Mouse (Mus musculus): ENCODE data around the gene Lrmp. TPM values are rescaled to one million over a fixed set of nuclear protein-coding genes. Genes with fewer than 3 reads are reported as not detected.

The Lrmp gene
- polyA plus RNA-seq, 1 experiment from 2014 or later: 3.6 TPM

DNA sequence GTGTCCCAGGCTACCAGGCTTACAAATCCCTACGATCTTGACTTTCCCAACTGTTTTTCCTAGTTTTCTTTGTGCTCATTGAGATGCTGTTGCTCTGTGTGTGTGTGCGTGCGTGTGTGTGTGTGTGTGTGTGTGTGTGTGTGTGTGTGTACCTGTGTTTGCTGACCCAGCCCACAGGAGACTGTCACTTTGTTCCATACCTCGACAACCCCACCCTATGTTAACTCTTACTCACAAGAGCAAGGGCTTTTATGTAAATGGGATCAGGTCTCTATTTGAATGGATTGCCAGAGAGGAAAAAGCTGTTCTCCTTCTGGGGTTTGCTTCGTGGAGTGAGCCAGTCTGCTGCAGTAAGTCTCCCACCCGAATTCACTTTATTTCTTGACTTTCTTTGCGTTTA, 29.7 kb downstream of the Lrmp start:
- no peaks in the 10 kb centered on the region for H3K9me3 ChIP-seq
- peaks cover 21% of the 10 kb centered on the region for H3K4me1 ChIP-seq
- H3K9ac ChIP-seq: no peak overlapping the region
- no peak overlapping the region for H3K27ac ChIP-seq
- H3K4me3 ChIP-seq: no peak overlapping the region
- no peak overlapping the region for H3K4me2 ChIP-seq (replicated peaks)
- H3K27me3 ChIP-seq: no peaks in the 10 kb centered on the region
- 66% methylated on average over 7 of the region's 7 CpGs for WGBS
- no peaks in the 10 kb centered on the region for H3K36me3 ChIP-seq
- no peak for ATAC-seq (ENCODE audit: low FRiP score, low read depth)

DNA sequence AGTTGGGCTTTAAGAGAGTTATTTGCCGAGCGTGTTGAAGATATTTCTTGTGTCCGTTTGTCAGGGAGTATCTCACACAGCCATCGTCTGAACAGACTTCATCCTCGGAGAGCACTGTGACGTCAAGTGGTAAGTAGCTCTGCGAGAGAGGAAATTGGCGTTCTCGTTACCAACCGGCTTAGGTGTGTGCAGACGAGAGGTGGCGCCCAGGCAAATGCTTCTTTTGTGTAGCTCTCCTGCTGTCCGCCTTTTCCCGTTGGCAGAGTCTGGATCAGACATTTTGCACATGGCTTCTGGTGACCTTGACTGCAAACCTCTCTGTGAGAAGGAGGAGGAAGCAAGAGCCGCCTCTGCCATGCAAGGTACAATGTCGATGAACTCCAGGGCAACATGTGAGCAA, 32.3 kb downstream of the Lrmp start:
- Histone ChIP-seq H3K27me3 (no peaks in the 10 kb centered on the region), H3K27ac (no peak overlapping the region), H3K4me2 (replicated peaks) (no peak overlapping the region), H3K4me1 (peaks cover 13% of the 10 kb centered on the region; the same call in 1 of the 2 replicates), H3K36me3 (no peaks in the 10 kb centered on the region), H3K9me3 (no peaks in the 10 kb centered on the region), H3K9ac (no peak overlapping the region), H3K4me3 (no peak overlapping the region)
- 67% methylated on average over 16 of the region's 16 CpGs for WGBS
- no peak for ATAC-seq (ENCODE audit: low FRiP score, low read depth)

GRCm38 (mm10) chr6:145149054-145149453, 33.6 kb downstream of the Lrmp start:
- no peaks in the 10 kb centered on the region for H3K27me3 ChIP-seq
- no peak overlapping the region for H3K4me2 ChIP-seq (replicated peaks)
- no peaks in the 10 kb centered on the region for H3K9me3 ChIP-seq
- 0 out of 2 replicates have a peak, but pooled peaks cover 5% of the 10 kb centered on the region for H3K4me1 ChIP-seq
- H3K9ac ChIP-seq: no peak overlapping the region
- no peak overlapping the region for H3K27ac ChIP-seq
- no peak for ATAC-seq (ENCODE audit: low FRiP score, low read depth)
- no peaks in the 10 kb centered on the region for H3K36me3 ChIP-seq
- WGBS: 48% methylated on average over 9 of the region's 9 CpGs
- H3K4me3 ChIP-seq: no peak overlapping the region

GRCm38 (mm10) chr6:145158619-145159018, 43.2 kb downstream of the Lrmp start:
- Histone ChIP-seq H3K9ac (no peak overlapping the region), H3K9me3 (no peaks in the 10 kb centered on the region), H3K27me3 (no peaks in the 10 kb centered on the region), H3K4me1 (no peaks in the 10 kb centered on the region), H3K4me3 (no peak overlapping the region), H3K4me2 (replicated peaks) (no peak overlapping the region), H3K36me3 (no peaks in the 10 kb centered on the region), H3K27ac (no peak overlapping the region)
- WGBS: 54% methylated on average over 4 of the region's 4 CpGs
- ATAC-seq (ENCODE audit: low FRiP score, low read depth): no peak

DNA sequence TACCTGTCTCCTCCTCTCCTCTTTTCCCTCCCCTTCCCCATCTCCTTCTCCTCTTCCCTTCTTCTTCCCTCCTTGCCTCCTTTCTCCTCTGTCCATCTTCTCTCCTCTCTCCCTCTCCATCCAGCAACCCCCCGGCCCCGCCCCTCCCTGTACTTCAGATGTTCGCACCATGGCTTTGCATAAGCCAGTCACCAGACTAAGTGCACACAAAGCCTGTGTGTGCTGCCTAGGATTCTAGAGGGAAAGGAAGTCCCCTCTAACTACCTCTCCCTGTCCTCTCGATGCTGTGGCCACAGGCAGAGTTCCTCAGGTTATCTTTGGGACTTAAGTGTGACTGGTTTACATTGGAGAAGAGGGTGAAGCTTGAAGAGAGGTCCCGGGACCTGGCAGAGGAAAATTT, 45.1 kb downstream of the Lrmp start:
- no peak for ATAC-seq (ENCODE audit: low FRiP score, low read depth)
- Histone ChIP-seq H3K9ac (no peak overlapping the region), H3K4me2 (replicated peaks) (no peak overlapping the region), H3K4me1 (no peaks in the 10 kb centered on the region), H3K36me3 (no peaks in the 10 kb centered on the region), H3K27ac (no peak overlapping the region), H3K9me3 (peaks cover 8% of the 10 kb centered on the region; the same call in 1 of the 2 replicates), H3K27me3 (no peaks in the 10 kb centered on the region), H3K4me3 (no peak overlapping the region)
- WGBS: 57% methylated on average over 5 of the region's 5 CpGs

DNA sequence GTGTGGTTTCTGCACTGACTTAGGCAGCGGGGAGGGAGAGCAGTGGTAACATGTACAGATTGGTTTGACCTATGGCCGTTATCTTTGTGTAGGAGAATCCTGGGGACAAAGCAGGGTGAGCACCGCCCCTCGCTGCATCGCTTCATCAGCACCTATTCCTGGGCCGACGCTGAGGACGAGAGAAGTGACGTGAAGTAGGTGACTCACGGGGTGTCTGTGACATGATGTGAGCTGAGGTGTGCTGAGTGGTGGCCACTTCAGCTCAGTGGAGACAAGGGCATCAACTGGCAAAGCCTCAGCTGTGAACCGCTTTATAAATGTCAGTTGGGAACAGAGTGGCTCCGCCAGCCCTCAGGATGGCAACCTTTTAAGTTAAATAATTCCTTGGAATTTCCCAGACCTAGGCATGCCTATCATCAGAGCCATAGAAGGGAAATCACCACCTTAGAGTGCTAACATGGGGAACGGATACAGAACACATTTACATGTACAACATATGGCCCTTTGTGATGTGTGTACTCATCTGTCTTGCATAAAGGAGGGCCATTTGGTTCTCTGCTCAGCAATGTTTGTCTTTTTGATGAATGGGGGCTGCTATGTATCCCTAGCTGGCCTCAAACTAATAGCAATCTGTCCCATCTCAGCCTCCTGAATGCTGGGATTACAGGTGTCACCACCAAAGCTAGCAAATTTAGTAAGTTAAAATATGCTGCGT, 56.6 kb downstream of the Lrmp start:
- WGBS: 75% methylated on average over 14 of the region's 14 CpGs
- peaks cover 8% of the 10 kb centered on the region; the same call in 1 of the 2 replicates for H3K27me3 ChIP-seq
- no peaks in the 10 kb centered on the region for H3K9me3 ChIP-seq
- no peak overlapping the region; the same call in 1 of the 2 replicates for H3K27ac ChIP-seq
- H3K36me3 ChIP-seq: no peaks in the 10 kb centered on the region
- no peak overlapping the region for H3K4me2 ChIP-seq (replicated peaks)
- no peak overlapping the region for H3K4me3 ChIP-seq
- ATAC-seq (ENCODE audit: low FRiP score, low read depth): no peak
- peaks cover 52% of the 10 kb centered on the region for H3K4me1 ChIP-seq
- no peak overlapping the region for H3K9ac ChIP-seq

DNA sequence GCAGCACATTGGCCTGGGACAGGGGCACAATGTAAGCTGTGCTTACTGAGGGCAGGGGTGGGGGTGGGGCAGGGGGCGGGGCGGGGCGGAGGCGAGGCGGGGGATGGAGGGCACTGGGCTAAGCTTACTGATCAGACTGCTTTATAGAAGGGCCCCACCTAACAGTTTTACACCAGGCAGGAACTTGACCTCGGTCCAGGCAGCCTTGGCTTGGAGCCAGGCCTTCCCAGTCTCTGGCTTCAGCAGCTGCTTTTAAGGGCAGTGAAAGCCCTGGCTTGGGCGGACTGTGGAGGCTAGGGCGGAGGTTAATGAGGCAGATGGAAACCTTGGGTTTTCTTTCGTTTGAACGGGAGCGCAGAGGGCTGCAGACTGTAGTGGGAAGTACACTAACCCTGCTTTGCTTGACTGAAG, 58.3 kb downstream of the Lrmp start:
- peak; percentile 71 for ATAC-seq (ENCODE audit: low FRiP score, low read depth)
- peaks cover 61% of the 10 kb centered on the region for H3K4me1 ChIP-seq
- no peak overlapping the region for H3K4me3 ChIP-seq
- H3K9ac ChIP-seq: no peak overlapping the region
- H3K36me3 ChIP-seq: no peaks in the 10 kb centered on the region
- peak overlapping the region; percentile 44 for H3K4me2 ChIP-seq (replicated peaks)
- H3K27me3 ChIP-seq: peaks cover 10% of the 10 kb centered on the region; the same call in 1 of the 2 replicates
- WGBS: 1% methylated on average over 10 of the region's 11 CpGs
- no peaks in the 10 kb centered on the region for H3K9me3 ChIP-seq
- peak overlapping the region; percentile 65; the same call in 1 of the 2 replicates for H3K27ac ChIP-seq

GRCm38 (mm10) chr6:145175571-145175981, 60.1 kb downstream of the Lrmp start:
- H3K9me3 ChIP-seq: no peaks in the 10 kb centered on the region
- no peak overlapping the region for H3K27ac ChIP-seq
- peak overlapping the region; percentile 31; the same call in 1 of the 2 replicates for H3K4me2 ChIP-seq (replicated peaks)
- peaks cover 61% of the 10 kb centered on the region for H3K4me1 ChIP-seq
- ATAC-seq (ENCODE audit: low FRiP score, low read depth): no peak
- 26% methylated on average over 9 of the region's 9 CpGs for WGBS
- H3K27me3 ChIP-seq: peaks cover 10% of the 10 kb centered on the region; the same call in 1 of the 2 replicates
- H3K4me3 ChIP-seq: no peak overlapping the region
- no peak overlapping the region for H3K9ac ChIP-seq
- H3K36me3 ChIP-seq: no peaks in the 10 kb centered on the region

GRCm38 (mm10) chr6:145176474-145176873, 61.0 kb downstream of the Lrmp start:
- Histone ChIP-seq H3K36me3 (no peaks in the 10 kb centered on the region), H3K4me1 (peaks cover 61% of the 10 kb centered on the region), H3K27ac (no peak overlapping the region), H3K9ac (no peak overlapping the region), H3K4me3 (no peak overlapping the region), H3K9me3 (no peaks in the 10 kb centered on the region), H3K4me2 (replicated peaks) (no peak overlapping the region), H3K27me3 (peaks cover 10% of the 10 kb centered on the region; the same call in 1 of the 2 replicates)
- 31% methylated on average over 10 of the region's 10 CpGs for WGBS
- ATAC-seq (ENCODE audit: low FRiP score, low read depth): no peak

DNA sequence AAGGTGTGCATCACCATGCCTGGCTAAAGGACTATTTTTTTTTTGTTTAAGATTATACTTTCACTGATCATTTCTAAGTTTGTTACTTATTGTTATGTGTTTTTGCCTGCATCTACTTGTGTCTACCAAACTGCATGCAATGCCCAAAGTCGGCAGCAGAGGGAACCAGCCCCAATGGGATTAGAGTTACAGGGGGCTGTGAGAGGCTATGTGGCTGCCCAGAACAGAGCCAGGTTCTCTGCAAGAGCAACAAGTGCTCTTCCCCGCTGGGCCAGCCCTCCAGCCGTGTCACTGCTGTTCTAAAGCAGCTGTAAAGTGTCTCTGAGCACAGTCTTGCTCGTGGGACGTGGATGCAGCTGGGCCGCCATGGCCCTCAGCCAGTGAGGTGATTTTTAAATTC, 64.2 kb downstream of the Lrmp start:
- Histone ChIP-seq H3K9ac (no peak overlapping the region), H3K9me3 (no peaks in the 10 kb centered on the region), H3K36me3 (no peaks in the 10 kb centered on the region), H3K27ac (no peak overlapping the region), H3K4me3 (no peak overlapping the region), H3K4me1 (peaks cover 36% of the 10 kb centered on the region), H3K27me3 (peaks cover 10% of the 10 kb centered on the region; the same call in 1 of the 2 replicates), H3K4me2 (replicated peaks) (no peak overlapping the region)
- WGBS: 27% methylated on average over 6 of the region's 6 CpGs
- no peak for ATAC-seq (ENCODE audit: low FRiP score, low read depth)

DNA sequence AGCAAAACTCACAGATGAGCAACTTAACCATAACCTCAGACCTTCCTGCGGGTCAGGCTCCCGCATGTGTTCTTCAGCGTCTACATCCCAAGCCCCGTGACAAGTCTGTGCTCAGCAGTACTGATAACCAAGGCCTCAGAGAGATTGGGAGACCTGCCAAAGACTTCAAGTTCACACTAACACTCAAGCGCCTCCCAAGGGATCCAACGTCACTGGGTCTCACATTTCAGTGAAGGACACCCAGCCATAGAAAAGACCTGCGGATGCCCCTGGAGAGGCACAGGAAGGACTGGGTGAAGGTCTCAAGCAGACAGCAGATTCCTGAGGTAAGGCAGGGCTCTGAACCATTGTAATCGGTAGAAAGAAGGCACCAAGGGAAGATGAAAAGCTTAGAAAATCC, 66.6 kb downstream of the Lrmp start:
- no peak for ATAC-seq (ENCODE audit: low FRiP score, low read depth)
- 72% methylated on average over 8 of the region's 8 CpGs for WGBS

DNA sequence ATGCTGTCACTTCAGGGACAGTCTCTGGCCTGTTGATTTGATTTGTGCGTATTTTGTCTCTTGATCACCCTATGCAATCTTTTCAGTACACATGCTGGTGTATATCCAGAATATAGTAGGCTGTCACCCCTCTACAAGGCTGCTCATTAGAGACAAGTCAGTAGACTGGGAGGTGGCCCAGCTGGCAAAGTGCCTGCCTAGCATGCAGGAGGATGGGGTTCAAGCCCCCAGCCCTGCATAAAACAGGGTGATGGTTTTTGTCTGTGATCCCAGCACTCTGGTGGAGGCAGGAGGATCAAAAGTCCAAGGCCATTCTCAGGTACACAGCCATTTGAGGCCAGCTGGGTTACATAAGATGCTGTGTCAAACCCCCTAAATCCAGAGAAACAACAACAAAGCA, 70.6 kb downstream of the Lrmp start:
- H3K36me3 ChIP-seq: no peaks in the 10 kb centered on the region
- H3K4me3 ChIP-seq: no peak overlapping the region
- H3K9ac ChIP-seq: no peak overlapping the region; the same call in 1 of the 2 replicates
- ATAC-seq (ENCODE audit: low FRiP score, low read depth): no peak
- H3K27ac ChIP-seq: no peak overlapping the region
- 0 out of 2 replicates have a peak, but pooled peaks cover 9% of the 10 kb centered on the region for H3K4me1 ChIP-seq
- 0 out of 2 replicates have a peak, but pooled peaks cover 3% of the 10 kb centered on the region for H3K27me3 ChIP-seq
- H3K9me3 ChIP-seq: no peaks in the 10 kb centered on the region
- 88% methylated on average over 1 of the region's 1 CpGs for WGBS
- no peak overlapping the region for H3K4me2 ChIP-seq (replicated peaks)

More for the DNA sequence above, 66.6 kb downstream of the Lrmp start:
- H3K9ac ChIP-seq: no peak overlapping the region
- no peak overlapping the region for H3K27ac ChIP-seq
- no peaks in the 10 kb centered on the region for H3K9me3 ChIP-seq
- H3K36me3 ChIP-seq: no peaks in the 10 kb centered on the region
- no peak overlapping the region for H3K4me3 ChIP-seq
- peaks cover 12% of the 10 kb centered on the region for H3K4me1 ChIP-seq
- 0 out of 2 replicates have a peak, but pooled peaks cover 2% of the 10 kb centered on the region for H3K27me3 ChIP-seq
- no peak overlapping the region for H3K4me2 ChIP-seq (replicated peaks)

All from limb, embryonic 13.5 days (tissue).